Mouse (Mus musculus) lung, embryonic 15.5 days (tissue): Measurements from ENCODE around the gene Cbfa2t3. TPM values are rescaled to one million over a fixed set of nuclear protein-coding genes. Genes with fewer than 3 reads are reported as not detected.
A peak's percentile ranks its signal among the peaks of the same experiment; 100 is the strongest.

Experiments used
- ATAC-seq: fragments of 200-750 bp; cut with Nextera tagmentation; 2 replicates; pipeline ENCODE4 v1.8.0; 2017; ENCODE audit warnings: moderate number of reproducible peaks, borderline replicate concordance; ENCODE audit not compliant: low FRiP score, low TSS enrichment; ENCODE audit errors: extremely low read depth
- H3K27ac ChIP-seq: fragments of 300-500 bp; sonication (generic); 2 replicates; pipeline ENCODE4 v1.5.1; 2015; ENCODE audit warnings: moderate library complexity, mild to moderate bottlenecking, inconsistent platforms
- H3K27me3 ChIP-seq: fragments of 300-500 bp; sonication (generic); 2 replicates; pipeline ENCODE4 v1.6.1; 2015; ENCODE audit warnings: inconsistent platforms
- H3K36me3 ChIP-seq: fragments of 300-500 bp; sonication (generic); 2 replicates; pipeline ENCODE4 v1.6.1; 2015; ENCODE audit warnings: inconsistent platforms
- H3K4me1 ChIP-seq: fragments of 300-500 bp; sonication (generic); 2 replicates; pipeline ENCODE4 v1.6.1; 2015; ENCODE audit warnings: inconsistent platforms
- H3K4me2 ChIP-seq: fragments of 300-500 bp; sonication (generic); 2 replicates; pipeline ENCODE4 v1.6.1; 2015; ENCODE audit warnings: inconsistent platforms, mild to moderate bottlenecking, moderate library complexity
- H3K4me3 ChIP-seq: fragments of 300-500 bp; sonication (generic); 2 replicates; pipeline ENCODE4 v1.5.1; 2015; ENCODE audit warnings: mild to moderate bottlenecking, inconsistent platforms
- H3K9ac ChIP-seq: fragments of 300-500 bp; sonication (generic); 2 replicates; pipeline ENCODE4 v1.6.1; 2015; ENCODE audit warnings: inconsistent platforms
- H3K9me3 ChIP-seq: fragments of 300-500 bp; sonication (generic); 2 replicates; pipeline ENCODE4 v1.6.1; 2016; ENCODE audit warnings: inconsistent platforms
- WGBS: fragments of 180-500 bp; shearing (Covaris S2); methylation state at CpG from one replicate; pipeline ENCODE4 v1.1.7; 2015; 5-methylcytosine and 5-hydroxymethylcytosine counted together
- microRNA-seq: library from miRNA; unstranded; fragments of <30 nt; microRNA quantifications from one replicate; pipeline ENCODE4, GENCODE M21; 2016
- polyA plus RNA-seq: library from polyadenylated mRNA; unstranded; fragments of >200 nt; fragmentation: Nextera tagmentation; extraction: Ambion mirVana; gene quantifications from 2 replicates; pipeline ENCODE4 v1.2.1, GENCODE M21; 2015

Gene Cbfa2t3
- polyA plus RNA-seq, 1 experiment from 2014 or later = 5.4 TPM

GRCm38 (mm10) chr8:122586171-122586570, 112.7 kb downstream of the Cbfa2t3 start:
- no peak overlapping the region for H3K27ac ChIP-seq
- no peak overlapping the region for H3K4me3 ChIP-seq
- H3K4me1 ChIP-seq = no peaks in the 10 kb centered on the region
- 73% methylated on average over 7 of the region's 7 CpGs for WGBS
- no peaks in the 10 kb centered on the region for H3K9me3 ChIP-seq
- H3K36me3 ChIP-seq = no peaks in the 10 kb centered on the region
- no peak overlapping the region for H3K4me2 ChIP-seq
- ATAC-seq = no peak
- H3K9ac ChIP-seq = no peak overlapping the region
- no peaks in the 10 kb centered on the region for H3K27me3 ChIP-seq

GRCm38 (mm10) chr8:122585411-122585891, 113.5 kb downstream of the Cbfa2t3 start:
- 37% methylated on average over 14 of the region's 14 CpGs for WGBS
- H3K4me2 ChIP-seq = no peak overlapping the region

GRCm38 (mm10) chr8:122584981-122585380, 113.9 kb downstream of the Cbfa2t3 start:
- no peaks in the 10 kb centered on the region for H3K36me3 ChIP-seq
- no peak overlapping the region for H3K27ac ChIP-seq
- peaks cover 5% of the 10 kb centered on the region; the same call in 1 of the 2 replicates for H3K4me1 ChIP-seq
- H3K27me3 ChIP-seq = no peaks in the 10 kb centered on the region
- ATAC-seq = no peak
- no peak overlapping the region for H3K9ac ChIP-seq
- H3K4me2 ChIP-seq = no peak overlapping the region
- H3K9me3 ChIP-seq = no peaks in the 10 kb centered on the region
- no peak overlapping the region for H3K4me3 ChIP-seq
- 84% methylated on average over 9 of the region's 9 CpGs for WGBS

More at GRCm38 (mm10) chr8:122585411-122585891, 113.5 kb downstream of the Cbfa2t3 start:
- Histone ChIP-seq H3K36me3 (no peaks in the 10 kb centered on the region), H3K9ac (no peak overlapping the region), H3K4me1 (0 out of 2 replicates have a peak, but pooled peaks cover 2% of the 10 kb centered on the region), H3K27me3 (no peaks in the 10 kb centered on the region), H3K4me3 (no peak overlapping the region), H3K9me3 (no peaks in the 10 kb centered on the region), H3K27ac (no peak overlapping the region)
- ATAC-seq = no peak

- Histone ChIP-seq H3K4me3 (no peak overlapping the region), H3K4me2 (no peak overlapping the region), H3K27me3 (no peaks in the 10 kb centered on the region), H3K4me1 (peaks cover 21% of the 10 kb centered on the region), H3K9ac (no peak overlapping the region), H3K27ac (no peak overlapping the region), H3K36me3 (no peaks in the 10 kb centered on the region), H3K9me3 (no peaks in the 10 kb centered on the region)
- no peak for ATAC-seq
- WGBS = 18% methylated on average over 13 of the region's 15 CpGs
Measured at GRCm38 (mm10) chr8:122580926-122581325, 118.0 kb downstream of the Cbfa2t3 start.

GRCm38 (mm10) chr8:122579196-122579595, 119.7 kb downstream of the Cbfa2t3 start:
- WGBS = 35% methylated on average over 7 of the region's 7 CpGs
- peak overlapping the region; percentile 51; the same call in 1 of the 2 replicates for H3K27ac ChIP-seq

GRCm38 (mm10) chr8:122577116-122577515, 121.8 kb downstream of the Cbfa2t3 start:
- H3K9ac ChIP-seq = 0 out of 2 replicates have a peak overlapping the region, but pooled peaks have one; percentile 65
- peaks cover 37% of the 10 kb centered on the region for H3K4me1 ChIP-seq
- H3K27me3 ChIP-seq = no peaks in the 10 kb centered on the region
- peak overlapping the region; percentile 70 for H3K4me3 ChIP-seq
- WGBS = 20% methylated on average over 10 of the region's 10 CpGs
- H3K9me3 ChIP-seq = no peaks in the 10 kb centered on the region
- H3K36me3 ChIP-seq = peaks cover 16% of the 10 kb centered on the region
- peak overlapping the region; percentile 32; the same call in 1 of the 2 replicates for H3K27ac ChIP-seq
- H3K4me2 ChIP-seq = peak overlapping the region; percentile 90
- ATAC-seq = peak; percentile 3; the same call in 1 of the 2 replicates

More at GRCm38 (mm10) chr8:122579196-122579595, 119.7 kb downstream of the Cbfa2t3 start:
- Histone ChIP-seq H3K9me3 (no peaks in the 10 kb centered on the region), H3K9ac (no peak overlapping the region), H3K36me3 (no peaks in the 10 kb centered on the region), H3K4me2 (no peak overlapping the region), H3K4me3 (no peak overlapping the region), H3K27me3 (no peaks in the 10 kb centered on the region), H3K4me1 (peaks cover 37% of the 10 kb centered on the region)
- no peak for ATAC-seq

- no peaks in the 10 kb centered on the region for H3K27me3 ChIP-seq
- H3K9ac ChIP-seq = peak within 1 kb of the TSS; percentile 65
- peak within 1 kb of the TSS; percentile 58 for H3K27ac ChIP-seq
- peaks cover 37% of the 10 kb centered on the region for H3K4me1 ChIP-seq
- H3K4me2 ChIP-seq = peak within 1 kb of the TSS; percentile 90
- no peaks in the 10 kb centered on the region for H3K9me3 ChIP-seq
- under 1% methylated on average over 39 of the region's 39 CpGs for WGBS
- ATAC-seq = peak; percentile 89
- H3K36me3 ChIP-seq = peaks cover 20% of the 10 kb centered on the region
- peak within 1 kb of the TSS; percentile 70 for H3K4me3 ChIP-seq
Measured at GRCm38 (mm10) chr8:122576648-122577022, 122.3 kb downstream of the Cbfa2t3 start, which contains the start of gene Aprt. Aprt (minus strand) TSS chr8:122576909.

GRCm38 (mm10) chr8:122575735-122576647, 122.9 kb downstream of the Cbfa2t3 start:
- Histone ChIP-seq H3K9me3 (no peaks in the 10 kb centered on the region), H3K4me1 (peaks cover 37% of the 10 kb centered on the region), H3K36me3 (peaks cover 27% of the 10 kb centered on the region), H3K27ac (peak overlapping the region; percentile 58), H3K4me2 (peak overlapping the region; percentile 90), H3K9ac (peak overlapping the region; percentile 65), H3K27me3 (no peaks in the 10 kb centered on the region), H3K4me3 (peak overlapping the region; percentile 70)
- ATAC-seq = peak; percentile 1; the same call in 1 of the 2 replicates
- 12% methylated on average over 21 of the region's 21 CpGs for WGBS

- peak overlapping the region; percentile 29; the same call in 1 of the 2 replicates for H3K27ac ChIP-seq
- peak overlapping the region; percentile 70; the same call in 1 of the 2 replicates for H3K4me3 ChIP-seq
- 49% methylated on average over 8 of the region's 8 CpGs for WGBS
- ATAC-seq = no peak
- H3K36me3 ChIP-seq = peaks cover 34% of the 10 kb centered on the region
- H3K9ac ChIP-seq = no peak overlapping the region
- peak overlapping the region; percentile 90 for H3K4me2 ChIP-seq
- H3K9me3 ChIP-seq = no peaks in the 10 kb centered on the region
- peaks cover 33% of the 10 kb centered on the region for H3K4me1 ChIP-seq
- no peaks in the 10 kb centered on the region for H3K27me3 ChIP-seq
Measured at GRCm38 (mm10) chr8:122575286-122575685, 123.6 kb downstream of the Cbfa2t3 start.

Small RNA genes within 50 kb of the gene (microRNA-seq; reads per million reads assigned to microRNA genes)
- not detected for gene Mir6396

Other genes with a start within 250 kb of the Cbfa2t3 start
- gene Snai3, start 238.4 kb downstream of the Cbfa2t3 start, polyA plus RNA-seq = 1.1 and 1.2 TPM in 2 replicates
- gene Rnf166, start 223.0 kb downstream of the Cbfa2t3 start, polyA plus RNA-seq = 40.5 and 43.9 TPM in 2 replicates
- gene Ctu2, start 223.0 kb downstream of the Cbfa2t3 start, polyA plus RNA-seq = 38.3 and 46.8 TPM in 2 replicates
- gene Piezo1, start 147.8 kb downstream of the Cbfa2t3 start, polyA plus RNA-seq = 18.7 and 23.4 TPM in 2 replicates
- 42.7 and 44.9 TPM in 2 replicates for gene Cdt1, start 131.1 kb downstream of the Cbfa2t3 start, polyA plus RNA-seq
- 314 and 327 TPM in 2 replicates for gene Aprt, start 122.2 kb downstream of the Cbfa2t3 start, polyA plus RNA-seq
- 12.5 and 13.5 TPM in 2 replicates for gene Galns, start 87.6 kb downstream of the Cbfa2t3 start, polyA plus RNA-seq
- 49.5 and 53.0 TPM in 2 replicates for gene Trappc2l, start 87.5 kb downstream of the Cbfa2t3 start, polyA plus RNA-seq
- gene Pabpn1l, start 76.4 kb downstream of the Cbfa2t3 start, polyA plus RNA-seq = not detected in 2 replicates
- 17.7 and 18.6 TPM in 2 replicates for gene Acsf3, start 76.4 kb upstream of the Cbfa2t3 start, polyA plus RNA-seq
- gene Cdh15, start 148.9 kb upstream of the Cbfa2t3 start, polyA plus RNA-seq = 0.11 and 0.43 TPM in 2 replicates